Mouse (Mus musculus) embryonic facial prominence, embryonic 11.5 days (tissue): ENCODE measurements around the gene Rabl2. TPM values are rescaled to one million over a fixed set of nuclear protein-coding genes. Genes with fewer than 3 reads are reported as not detected.
A peak's percentile ranks its signal among the peaks of the same experiment; 100 is the strongest.

Experiments used
- ATAC-seq: fragments of 200-750 bp; cut with Nextera tagmentation; replicated peaks from 2 replicates; pipeline ENCODE4 v1.8.0; 2017; ENCODE audit warnings: low read depth; ENCODE audit not compliant: insufficient number of reproducible peaks, low FRiP score, low TSS enrichment
- DNase-seq: peaks from one replicate; pipeline ENCODE4 v3.0.0-alpha.2; 2015; ENCODE audit warnings: low spot score
- H3K27ac ChIP-seq: fragments of 300-500 bp; sonication (generic); replicated peaks from 2 replicates; pipeline ENCODE4 v1.5.1; 2014; ENCODE audit warnings: mild to moderate bottlenecking, low read depth, low read length, control low read depth
- H3K27me3 ChIP-seq: fragments of 300-500 bp; sonication (generic); 2 replicates; pipeline ENCODE4 v1.6.1; 2014; ENCODE audit warnings: mild to moderate bottlenecking, low read length, moderate library complexity, mixed read lengths; ENCODE audit not compliant: control insufficient read depth, insufficient read depth
- H3K36me3 ChIP-seq: fragments of 300-500 bp; sonication (generic); replicated peaks from 2 replicates; pipeline ENCODE4 v1.6.1; 2014; ENCODE audit warnings: low read depth, mild to moderate bottlenecking, low read length, moderate library complexity, mixed read lengths; ENCODE audit not compliant: control insufficient read depth, insufficient read depth
- H3K4me1 ChIP-seq: fragments of 300-500 bp; sonication (generic); 2 replicates; pipeline ENCODE4 v1.6.1; 2014; ENCODE audit warnings: low read length, mixed read lengths; ENCODE audit not compliant: control insufficient read depth, insufficient read depth
- H3K4me2 ChIP-seq: fragments of 300-500 bp; sonication (generic); 2 replicates; pipeline ENCODE4 v1.6.1; 2014; ENCODE audit warnings: low read depth, mild to moderate bottlenecking, control low read depth, low read length, moderate library complexity
- H3K4me3 ChIP-seq: fragments of 300-500 bp; sonication (generic); 2 replicates; pipeline ENCODE4 v1.5.1; 2014; ENCODE audit warnings: low read depth, low read length, control low read depth
- H3K9ac ChIP-seq: fragments of 300-500 bp; sonication (generic); replicated peaks from 2 replicates; pipeline ENCODE4 v1.6.1; 2014; ENCODE audit warnings: mild to moderate bottlenecking, control low read depth, low read length
- H3K9me3 ChIP-seq: fragments of 300-500 bp; sonication (generic); replicated peaks from 2 replicates; pipeline ENCODE4 v1.6.1; 2016; ENCODE audit warnings: mild to moderate bottlenecking, low read length, inconsistent platforms, mixed read lengths; ENCODE audit not compliant: control insufficient read depth
- WGBS: fragments of 180-500 bp; shearing (Covaris S2); extraction: QIAGEN DNeasy Blood & Tissue Kit; methylation state at CpG from one replicate; pipeline ENCODE4 v1.1.7; 2014; 5-methylcytosine and 5-hydroxymethylcytosine counted together
- polyA plus RNA-seq: library from polyadenylated mRNA; unstranded; fragments of >200 nt; fragmentation: Nextera tagmentation; extraction: Ambion mirVana; gene quantifications from 2 replicates; pipeline ENCODE4 v1.2.1, GENCODE M21; 2014

The Rabl2 gene
- 68.1 and 73.9 TPM in 2 replicates for polyA plus RNA-seq

- peak within 1 kb of the TSS; percentile 74 for H3K9ac ChIP-seq
- WGBS, result under 1% methylated on average over 35 of the region's 35 CpGs
- H3K27me3 ChIP-seq, result no peaks in the 10 kb centered on the region
- H3K9me3 ChIP-seq, result no peaks in the 10 kb centered on the region
- no peaks in the 10 kb centered on the region for H3K36me3 ChIP-seq
- DNase-seq (peak; percentile 93), ATAC-seq (peak; percentile 96)
- peak within 1 kb of the TSS; percentile 82 for H3K4me2 ChIP-seq
- H3K27ac ChIP-seq, result peak within 1 kb of the TSS; percentile 35
- peak within 1 kb of the TSS; percentile 87 for H3K4me3 ChIP-seq
- no peaks in the 10 kb centered on the region for H3K4me1 ChIP-seq
Observed at GRCm38 (mm10) chr15:89591723-89592455, at the start of gene Rabl2. Rabl2 (minus strand) TSS chr15:89591923.

- H3K4me2 ChIP-seq, result no peak overlapping the region
- H3K4me1 ChIP-seq, result no peaks in the 10 kb centered on the region
- no peak overlapping the region for H3K9ac ChIP-seq
- ATAC-seq (no peak), DNase-seq (peak; percentile 87)
- 14% methylated on average over 6 of the region's 6 CpGs for WGBS
- H3K9me3 ChIP-seq, result no peaks in the 10 kb centered on the region
- H3K4me3 ChIP-seq, result no peak overlapping the region
- H3K36me3 ChIP-seq, result no peaks in the 10 kb centered on the region
- no peak overlapping the region for H3K27ac ChIP-seq
- no peaks in the 10 kb centered on the region for H3K27me3 ChIP-seq
Observed at GRCm38 (mm10) chr15:89623626-89623959, 31.9 kb upstream of the Rabl2 start.

- Histone ChIP-seq H3K9me3 (no peaks in the 10 kb centered on the region), H3K27ac (no peak overlapping the region), H3K27me3 (no peaks in the 10 kb centered on the region), H3K4me1 (no peaks in the 10 kb centered on the region), H3K4me2 (no peak overlapping the region), H3K9ac (no peak overlapping the region), H3K36me3 (no peaks in the 10 kb centered on the region), H3K4me3 (no peak overlapping the region)
- DNase-seq (no peak), ATAC-seq (no peak)
- WGBS, result 62% methylated on average over 5 of the region's 5 CpGs
Observed at GRCm38 (mm10) chr15:89622959-89623625, 31.4 kb upstream of the Rabl2 start.

GRCm38 (mm10) chr15:89622312-89622958, 30.7 kb upstream of the Rabl2 start:
- Histone ChIP-seq H3K4me1 (no peaks in the 10 kb centered on the region), H3K27me3 (no peaks in the 10 kb centered on the region), H3K4me2 (no peak overlapping the region), H3K9me3 (no peaks in the 10 kb centered on the region), H3K36me3 (no peaks in the 10 kb centered on the region), H3K27ac (no peak overlapping the region), H3K4me3 (no peak overlapping the region), H3K9ac (no peak overlapping the region)
- peak; percentile 62 for DNase-seq
- 0 out of 2 replicates have a peak, but pooled peaks have one; percentile 29 for ATAC-seq
- 76% methylated on average over 12 of the region's 12 CpGs for WGBS

- Histone ChIP-seq H3K27ac (no peak overlapping the region), H3K4me2 (no peak overlapping the region), H3K36me3 (no peaks in the 10 kb centered on the region), H3K27me3 (no peaks in the 10 kb centered on the region), H3K4me1 (no peaks in the 10 kb centered on the region), H3K9ac (no peak overlapping the region), H3K4me3 (no peak overlapping the region), H3K9me3 (no peaks in the 10 kb centered on the region)
- DNase-seq, result no peak
- ATAC-seq, result no peak
- WGBS, result 86% methylated on average over 9 of the region's 9 CpGs
Observed at GRCm38 (mm10) chr15:89607888-89608287, 16.2 kb upstream of the Rabl2 start.

- Histone ChIP-seq H3K4me3 (no peak overlapping the region), H3K9ac (no peak overlapping the region), H3K9me3 (no peaks in the 10 kb centered on the region), H3K36me3 (no peaks in the 10 kb centered on the region), H3K27ac (no peak overlapping the region), H3K27me3 (no peaks in the 10 kb centered on the region), H3K4me1 (no peaks in the 10 kb centered on the region), H3K4me2 (no peak overlapping the region)
- ATAC-seq (no peak), DNase-seq (no peak)
- WGBS, result 81% methylated on average over 8 of the region's 8 CpGs
Observed at GRCm38 (mm10) chr15:89607480-89607879, 15.8 kb upstream of the Rabl2 start.

GRCm38 (mm10) chr15:89605822-89606570, 14.3 kb upstream of the Rabl2 start:
- DNase-seq (no peak), ATAC-seq (no peak)
- Histone ChIP-seq H3K4me3 (no peak overlapping the region), H3K9ac (no peak overlapping the region), H3K36me3 (no peaks in the 10 kb centered on the region), H3K27ac (no peak overlapping the region), H3K27me3 (no peaks in the 10 kb centered on the region), H3K4me2 (no peak overlapping the region), H3K4me1 (no peaks in the 10 kb centered on the region), H3K9me3 (no peaks in the 10 kb centered on the region)
- WGBS, result 80% methylated on average over 12 of the region's 12 CpGs
